Mouse (Mus musculus): ENCODE data around the gene Ntmt1. TPM values are rescaled to one million over a fixed set of nuclear protein-coding genes. Genes with fewer than 3 reads are reported as not detected.

Gene Ntmt1
- polyA plus RNA-seq, 1 experiment from 2014 or later: 82.3 TPM

DNA sequence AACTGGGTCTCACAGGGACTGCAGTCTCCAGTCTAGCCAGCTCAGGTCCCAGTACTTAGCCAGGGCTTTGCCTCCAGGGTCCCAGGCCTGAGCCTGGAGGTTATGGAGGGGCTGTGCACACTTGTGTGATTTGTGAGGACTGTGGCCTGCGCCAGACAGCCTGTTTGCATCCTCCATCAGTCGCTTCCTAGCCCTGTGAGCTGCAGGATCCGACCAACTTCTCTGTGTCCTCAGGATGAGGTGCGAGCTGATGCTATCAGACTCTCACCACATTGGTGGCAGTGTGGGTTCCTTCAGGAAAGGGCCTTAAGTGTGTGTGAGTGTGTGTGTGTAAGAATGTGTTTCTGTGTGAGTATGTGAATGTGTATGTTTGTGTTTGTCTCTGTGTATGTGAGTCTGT is 20.2 kb upstream of the Ntmt1 start:
- Histone ChIP-seq H3K9ac (no peak overlapping the region), H3K27me3 (replicated peaks) (no peaks in the 10 kb centered on the region), H3K27ac (no peak overlapping the region), H3K4me2 (no peak overlapping the region), H3K36me3 (no peaks in the 10 kb centered on the region), H3K4me1 (peaks cover 21% of the 10 kb centered on the region), H3K4me3 (replicated peaks) (no peak overlapping the region), H3K9me3 (no peaks in the 10 kb centered on the region)
- WGBS: 63% methylated on average over 4 of the region's 4 CpGs
- ATAC-seq (ENCODE audit: insufficient read depth, low FRiP score, low read depth): no peak

DNA sequence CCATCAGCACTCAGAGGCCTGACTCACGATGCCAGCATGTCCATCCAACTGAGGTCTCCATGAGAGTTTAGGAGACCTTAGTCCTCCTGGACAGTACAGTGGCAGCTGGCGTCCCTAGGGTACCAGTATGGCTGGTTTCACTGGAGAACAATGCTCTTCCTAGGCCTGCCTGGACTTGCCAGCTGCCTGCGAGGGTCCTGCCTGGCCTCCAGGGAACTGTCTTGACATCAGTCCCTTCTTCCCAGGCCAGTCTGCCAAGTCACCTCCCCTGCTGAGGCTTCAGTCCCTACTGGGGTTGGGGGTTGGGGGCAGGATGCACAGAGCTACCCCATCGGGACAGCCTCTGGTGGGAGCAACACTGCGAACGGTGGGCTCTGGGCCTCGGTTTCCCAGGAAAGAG is 15.6 kb upstream of the Ntmt1 start:
- no peak for ATAC-seq (ENCODE audit: insufficient read depth, low FRiP score, low read depth)
- H3K36me3 ChIP-seq: no peaks in the 10 kb centered on the region
- no peak overlapping the region for H3K27ac ChIP-seq
- H3K27me3 ChIP-seq (replicated peaks): no peaks in the 10 kb centered on the region
- H3K9me3 ChIP-seq: no peaks in the 10 kb centered on the region
- no peak overlapping the region for H3K4me3 ChIP-seq (replicated peaks)
- peaks cover 23% of the 10 kb centered on the region; the same call in 1 of the 2 replicates for H3K4me1 ChIP-seq
- WGBS: 81% methylated on average over 7 of the region's 7 CpGs
- H3K9ac ChIP-seq: no peak overlapping the region
- H3K4me2 ChIP-seq: no peak overlapping the region

DNA sequence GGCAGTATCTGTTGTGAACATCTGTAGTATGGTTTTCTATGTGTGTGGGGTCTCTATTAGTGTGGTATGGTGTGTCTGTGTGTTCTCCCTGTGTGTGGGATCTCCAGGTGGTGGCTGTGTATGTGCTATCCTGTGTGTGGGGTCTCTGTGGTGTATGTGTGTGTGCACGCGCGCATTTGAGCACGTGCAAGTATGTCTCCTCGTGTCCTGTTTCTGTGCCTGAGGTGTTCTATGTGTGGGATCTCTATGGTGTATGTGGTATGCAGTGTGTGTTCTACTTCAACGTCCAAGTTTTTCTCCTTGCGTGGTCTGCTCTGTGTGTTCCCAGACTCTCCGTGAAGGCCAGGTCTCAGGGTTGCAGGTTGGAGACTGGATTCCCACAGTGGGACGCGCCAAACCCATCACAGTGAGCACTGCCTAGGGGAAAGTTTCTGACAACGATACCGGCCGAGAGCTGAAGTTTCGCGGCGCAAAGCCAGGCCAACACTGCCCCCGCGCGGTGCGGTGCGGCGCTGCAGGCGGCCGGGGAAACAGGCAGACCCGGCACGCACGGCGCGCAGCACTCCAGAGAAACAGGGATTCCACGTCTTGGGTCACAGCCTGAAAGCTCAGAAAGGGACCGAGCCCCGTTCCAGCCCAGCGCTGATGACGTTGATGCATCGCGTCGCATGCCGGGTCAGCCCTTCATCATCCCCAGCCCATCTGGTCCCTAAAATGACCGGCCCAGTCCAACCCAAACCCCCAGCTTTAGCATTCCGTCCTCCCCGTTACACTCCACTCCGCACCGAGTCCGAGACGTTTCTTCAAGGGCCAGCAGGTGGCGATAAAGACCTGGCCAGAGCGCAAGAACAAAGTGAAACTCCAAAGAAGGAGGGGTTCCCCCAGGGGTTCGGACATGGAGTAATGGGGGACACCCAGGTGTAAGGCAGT is 13.2 kb upstream of the Ntmt1 start:
- H3K27ac ChIP-seq: peak overlapping the region; percentile 78; the same call in 1 of the 2 replicates
- ATAC-seq (ENCODE audit: insufficient read depth, low FRiP score, low read depth): peak; percentile 71
- no peaks in the 10 kb centered on the region for H3K27me3 ChIP-seq (replicated peaks)
- peak overlapping the region; percentile 74 for H3K4me2 ChIP-seq
- H3K36me3 ChIP-seq: no peaks in the 10 kb centered on the region
- H3K4me3 ChIP-seq (replicated peaks): peak overlapping the region; percentile 44
- WGBS: 4% methylated on average over 48 of the region's 48 CpGs
- no peaks in the 10 kb centered on the region for H3K9me3 ChIP-seq
- peaks cover 24% of the 10 kb centered on the region; the same call in 1 of the 2 replicates for H3K4me1 ChIP-seq
- no peak overlapping the region for H3K9ac ChIP-seq

- WGBS: 75% methylated on average over 7 of the region's 7 CpGs
- Histone ChIP-seq H3K4me1 (peaks cover 24% of the 10 kb centered on the region; the same call in 1 of the 2 replicates), H3K4me3 (replicated peaks) (peak overlapping the region; percentile 44; the same call in 1 of the 2 replicates), H3K36me3 (no peaks in the 10 kb centered on the region), H3K9me3 (no peaks in the 10 kb centered on the region), H3K27me3 (replicated peaks) (no peaks in the 10 kb centered on the region), H3K9ac (no peak overlapping the region), H3K27ac (peak overlapping the region; percentile 8; the same call in 1 of the 2 replicates), H3K4me2 (peak overlapping the region; percentile 74)
- no peak for ATAC-seq (ENCODE audit: insufficient read depth, low FRiP score, low read depth)
Observed at GRCm38 (mm10) chr2:30795271-30795888, 12.2 kb upstream of the Ntmt1 start.

- no peaks in the 10 kb centered on the region for H3K9me3 ChIP-seq
- no peak overlapping the region for H3K4me3 ChIP-seq (replicated peaks)
- no peaks in the 10 kb centered on the region for H3K27me3 ChIP-seq (replicated peaks)
- peaks cover 24% of the 10 kb centered on the region; the same call in 1 of the 2 replicates for H3K4me1 ChIP-seq
- 61% methylated on average over 5 of the region's 5 CpGs for WGBS
- no peaks in the 10 kb centered on the region for H3K36me3 ChIP-seq
- H3K4me2 ChIP-seq: peak overlapping the region; percentile 43; the same call in 1 of the 2 replicates
- H3K9ac ChIP-seq: no peak overlapping the region
- no peak overlapping the region for H3K27ac ChIP-seq
- ATAC-seq (ENCODE audit: insufficient read depth, low FRiP score, low read depth): no peak
Observed at GRCm38 (mm10) chr2:30795889-30796275, 11.7 kb upstream of the Ntmt1 start.

DNA sequence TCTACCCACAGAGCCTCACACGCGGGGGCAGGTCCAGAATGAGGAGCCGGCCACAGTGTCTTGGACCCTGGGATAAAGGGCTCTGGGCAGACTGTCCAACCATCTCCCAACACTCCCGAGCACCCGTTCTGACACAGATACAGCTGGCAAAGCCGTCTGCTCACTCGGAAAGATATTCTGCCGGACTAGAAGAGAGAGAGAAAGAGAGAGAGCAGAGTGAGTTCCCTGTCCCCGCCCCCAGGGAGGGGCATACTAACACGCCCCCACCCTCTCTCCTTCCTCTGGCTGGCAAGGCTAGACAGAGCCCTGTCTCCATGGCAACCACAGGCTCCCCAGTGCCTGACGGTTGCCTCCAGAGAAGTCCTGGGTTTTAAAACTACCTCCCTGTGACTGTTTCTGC is 11.2 kb upstream of the Ntmt1 start:
- 6% methylated on average over 11 of the region's 11 CpGs for WGBS
- Histone ChIP-seq H3K4me3 (replicated peaks) (0 out of 2 replicates have a peak overlapping the region, but pooled peaks have one; percentile 6), H3K27me3 (replicated peaks) (no peaks in the 10 kb centered on the region), H3K9me3 (no peaks in the 10 kb centered on the region), H3K9ac (0 out of 2 replicates have a peak overlapping the region, but pooled peaks have one; percentile 4), H3K4me2 (peak overlapping the region; percentile 43), H3K27ac (no peak overlapping the region), H3K4me1 (peaks cover 29% of the 10 kb centered on the region; the same call in 1 of the 2 replicates), H3K36me3 (no peaks in the 10 kb centered on the region)
- peak; percentile 47; the same call in 1 of the 2 replicates for ATAC-seq (ENCODE audit: insufficient read depth, low FRiP score, low read depth)

DNA sequence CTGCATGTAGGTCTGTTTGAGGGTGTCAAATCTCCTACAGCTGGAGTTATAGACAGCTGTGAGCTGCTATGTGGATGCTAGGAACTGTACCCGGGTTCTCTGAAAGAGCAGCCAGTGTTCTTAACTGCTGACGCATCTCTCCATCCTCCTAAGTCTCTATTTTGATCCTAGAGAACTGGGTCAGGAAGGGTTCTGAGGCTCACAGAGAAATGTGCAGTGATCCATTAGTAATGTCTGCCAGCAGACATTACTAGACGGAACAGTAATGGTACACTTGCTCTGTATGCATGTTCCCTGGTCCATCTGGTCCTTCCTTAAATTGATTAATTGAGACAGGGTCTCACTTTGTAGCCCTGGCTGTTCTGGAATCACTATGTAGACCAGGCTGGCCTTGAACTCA is 8.2 kb upstream of the Ntmt1 start:
- no peak overlapping the region for H3K4me3 ChIP-seq (replicated peaks)
- no peak for ATAC-seq (ENCODE audit: insufficient read depth, low FRiP score, low read depth)
- 64% methylated on average over 3 of the region's 3 CpGs for WGBS

DNA sequence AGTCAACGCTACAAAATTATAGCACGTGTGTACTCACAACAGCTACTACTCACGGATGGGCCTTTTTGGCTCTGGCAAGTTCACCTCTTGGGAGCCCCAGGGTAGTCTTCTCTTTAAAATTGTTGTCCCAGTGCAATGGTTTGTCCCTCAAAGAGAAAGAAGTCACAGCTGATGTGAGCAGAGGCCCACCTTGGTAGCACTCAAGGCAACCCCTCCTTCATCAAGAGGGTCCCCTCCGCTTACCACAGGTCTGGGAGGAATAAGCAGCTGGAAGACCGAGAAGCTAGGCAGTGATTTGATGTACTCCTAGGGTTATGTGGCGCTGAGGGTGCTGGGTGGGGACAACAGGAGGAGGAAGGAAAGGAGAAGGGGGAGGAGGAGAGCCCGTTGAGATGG is 7.0 kb upstream of the Ntmt1 start:
- Histone ChIP-seq H3K36me3 (no peaks in the 10 kb centered on the region), H3K27ac (no peak overlapping the region), H3K9ac (no peak overlapping the region), H3K9me3 (no peaks in the 10 kb centered on the region), H3K4me3 (replicated peaks) (peak overlapping the region; percentile 44), H3K27me3 (replicated peaks) (no peaks in the 10 kb centered on the region), H3K4me2 (peak overlapping the region; percentile 94), H3K4me1 (peaks cover 28% of the 10 kb centered on the region)
- no peak for ATAC-seq (ENCODE audit: insufficient read depth, low FRiP score, low read depth)
- WGBS: 38% methylated on average over 7 of the region's 7 CpGs

More for the DNA sequence above, 8.2 kb upstream of the Ntmt1 start:
- no peak overlapping the region for H3K27ac ChIP-seq
- H3K27me3 ChIP-seq (replicated peaks): no peaks in the 10 kb centered on the region
- no peaks in the 10 kb centered on the region for H3K9me3 ChIP-seq
- H3K4me2 ChIP-seq: no peak overlapping the region
- H3K9ac ChIP-seq: no peak overlapping the region
- H3K4me1 ChIP-seq: peaks cover 33% of the 10 kb centered on the region
- H3K36me3 ChIP-seq: no peaks in the 10 kb centered on the region

DNA sequence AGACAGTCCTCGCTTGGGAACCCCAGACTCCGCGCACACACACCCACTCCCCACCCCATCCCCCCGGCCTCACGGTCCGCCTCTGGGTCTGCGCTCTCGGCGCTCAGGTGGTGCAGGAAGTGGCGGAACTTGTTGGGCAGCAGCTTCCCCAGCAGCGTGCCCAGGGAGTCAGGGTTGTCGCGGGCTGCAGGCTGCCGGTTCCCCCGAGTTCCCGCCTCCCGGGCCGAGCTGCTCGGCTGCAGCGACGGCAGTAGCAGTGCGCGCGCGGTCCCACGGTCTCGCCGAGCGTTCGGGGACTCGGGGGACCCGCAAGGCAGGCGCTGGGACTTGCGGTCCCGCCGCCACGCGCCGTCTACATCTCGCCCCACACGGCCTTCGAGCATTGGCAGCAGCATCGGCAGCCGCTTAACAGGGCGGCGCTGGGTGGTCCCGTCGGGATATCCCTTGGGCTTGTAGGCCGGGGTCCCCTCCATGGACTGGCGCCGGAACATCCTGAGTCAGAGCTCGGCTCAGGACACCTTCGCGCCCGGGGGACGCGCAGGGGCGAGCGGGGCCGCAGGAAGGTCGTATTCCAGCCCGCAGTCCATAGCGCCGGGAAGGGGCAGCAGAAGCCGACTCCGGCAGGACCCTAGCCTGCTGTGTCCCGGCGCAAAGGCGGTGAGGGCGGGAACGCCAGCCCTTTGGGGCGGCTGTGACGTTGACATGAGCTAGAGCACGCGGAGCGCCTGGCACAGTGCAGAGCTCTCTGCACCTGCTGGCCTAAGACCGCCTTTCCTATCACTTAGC is 6.4 kb upstream of the Ntmt1 start:
- Histone ChIP-seq H3K27ac (no peak overlapping the region), H3K9me3 (no peaks in the 10 kb centered on the region), H3K36me3 (no peaks in the 10 kb centered on the region), H3K27me3 (replicated peaks) (no peaks in the 10 kb centered on the region), H3K4me1 (peaks cover 22% of the 10 kb centered on the region), H3K4me2 (peak overlapping the region; percentile 94), H3K9ac (peak overlapping the region; percentile 34), H3K4me3 (replicated peaks) (peak overlapping the region; percentile 44)
- 1% methylated on average over 77 of the region's 77 CpGs for WGBS
- peak; percentile 45; the same call in 1 of the 2 replicates for ATAC-seq (ENCODE audit: insufficient read depth, low FRiP score, low read depth)

GRCm38 (mm10) chr2:30803604-30804003 is 4.0 kb upstream of the Ntmt1 start, which contains the start of gene 1700001O22Rik:
1700001O22Rik (minus strand) TSS chr2:30803661.
- no peak within 1 kb of the TSS for H3K9ac ChIP-seq
- no peaks in the 10 kb centered on the region for H3K36me3 ChIP-seq
- no peaks in the 10 kb centered on the region for H3K9me3 ChIP-seq
- no peak within 1 kb of the TSS for H3K27ac ChIP-seq
- no peak within 1 kb of the TSS for H3K4me3 ChIP-seq (replicated peaks)
- 87% methylated on average over 3 of the region's 3 CpGs for WGBS
- no peaks in the 10 kb centered on the region for H3K27me3 ChIP-seq (replicated peaks)
- peaks cover 15% of the 10 kb centered on the region for H3K4me1 ChIP-seq
- ATAC-seq (ENCODE audit: insufficient read depth, low FRiP score, low read depth): no peak
- H3K4me2 ChIP-seq: no peak within 1 kb of the TSS

GRCm38 (mm10) chr2:30805983-30806382 is 1.6 kb upstream of the Ntmt1 start:
- WGBS: 89% methylated on average over 2 of the region's 2 CpGs
- H3K9me3 ChIP-seq: no peaks in the 10 kb centered on the region
- no peaks in the 10 kb centered on the region for H3K27me3 ChIP-seq (replicated peaks)
- peaks cover 23% of the 10 kb centered on the region for H3K4me1 ChIP-seq
- no peak overlapping the region for H3K4me2 ChIP-seq
- no peak overlapping the region for H3K9ac ChIP-seq
- no peak overlapping the region for H3K27ac ChIP-seq
- H3K36me3 ChIP-seq: no peaks in the 10 kb centered on the region
- ATAC-seq (ENCODE audit: insufficient read depth, low FRiP score, low read depth): no peak
- H3K4me3 ChIP-seq (replicated peaks): no peak overlapping the region
